Mouse (Mus musculus): ENCODE data around the gene Catspere2.

Gene Catspere2

GRCm38 (mm10) chr1:178219166-178220077 lies 236.2 kb downstream of the Catspere2 start:
- no peak for DNase-seq

All from cerebellum, adult 11-12 months (tissue).